Mouse (Mus musculus): ENCODE measurements around the gene Filip1l.

DNA sequence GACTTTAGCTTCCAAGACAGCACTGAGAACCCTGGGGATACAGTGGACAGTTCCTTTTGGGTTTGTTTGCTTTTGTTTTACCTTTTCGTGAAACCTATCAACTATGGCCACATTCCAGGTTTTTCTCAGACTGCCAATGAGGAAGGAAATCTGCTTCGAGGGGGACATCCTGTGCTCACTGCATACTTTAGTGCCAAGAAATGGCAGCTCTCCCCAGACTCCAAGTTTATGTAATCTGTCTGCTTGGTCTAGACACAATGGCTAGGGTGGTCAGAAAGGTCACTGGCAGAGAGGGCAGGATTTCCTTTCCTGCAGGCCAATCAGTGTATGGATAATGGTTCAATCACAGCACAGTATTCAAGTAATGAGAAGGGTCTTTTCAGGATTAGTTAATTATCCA, 229.1 kb downstream of the Filip1l start:
- TF ChIP-seq POLR2A (IDR thresholded peaks at IDR 0.05; ENCODE audit: low read depth, low read length): no peak
- TF ChIP-seq CTCF (conservative IDR thresholded peaks at IDR 0.05; ENCODE audit: insufficient read depth, insufficient read length, low read depth, low read length): no peak

Data from kidney, adult 2 months (tissue).